Mouse (Mus musculus): ENCODE data around the gene Cep290.

- TF ChIP-seq EP300 (IDR thresholded peaks at IDR 0.05; ENCODE audit: low read depth) = no peak
- no peak for TF ChIP-seq CTCF (IDR thresholded peaks at IDR 0.05; ENCODE audit: low read depth)
Observed at GRCm38 (mm10) chr10:100486701-100487096, 659 bp upstream of the Cep290 start.
